Mouse (Mus musculus) midbrain, embryonic 16.5 days (tissue): ENCODE results near the gene Neu1. TPM values are rescaled to one million over a fixed set of nuclear protein-coding genes. Genes with fewer than 3 reads are reported as not detected.
"Not testable (repeated sequence)": the region's sequence is repeated elsewhere in the genome, so short reads cannot be mapped to it uniquely, and the experiment has no call there.

Source experiments
- ATAC-seq: fragments of 200-750 bp; cut with Nextera tagmentation; 2 replicates; pipeline ENCODE4 v1.8.0; 2017; ENCODE audit warnings: moderate TSS enrichment
- H3K27ac ChIP-seq: fragments of 300-500 bp; sonication (generic); 2 replicates; pipeline ENCODE4 v1.5.1; 2014; ENCODE audit warnings: mild to moderate bottlenecking, low read length, mixed read lengths
- H3K27me3 ChIP-seq: fragments of 300-500 bp; sonication (generic); 2 replicates; pipeline ENCODE4 v1.6.1; 2014; ENCODE audit warnings: low read depth, low read length, mixed read lengths; ENCODE audit not compliant: control insufficient read depth, insufficient read depth
- H3K36me3 ChIP-seq: fragments of 300-500 bp; sonication (generic); 2 replicates; pipeline ENCODE4 v1.6.1; 2014; ENCODE audit warnings: mild to moderate bottlenecking, low read length, moderate library complexity, mixed read lengths; ENCODE audit not compliant: control insufficient read depth, insufficient read depth
- H3K4me1 ChIP-seq: fragments of 300-500 bp; sonication (generic); 2 replicates; pipeline ENCODE4 v1.6.1; 2014; ENCODE audit warnings: mild to moderate bottlenecking, low read length, mixed read lengths; ENCODE audit not compliant: control insufficient read depth, insufficient read depth
- H3K4me2 ChIP-seq: fragments of 300-500 bp; sonication (generic); 2 replicates; pipeline ENCODE4 v1.6.1; 2014; ENCODE audit warnings: mild to moderate bottlenecking, low read length, mixed read lengths
- H3K4me3 ChIP-seq: fragments of 300-500 bp; sonication (generic); 2 replicates; pipeline ENCODE4 v1.5.1; 2014; ENCODE audit warnings: low read depth, mild to moderate bottlenecking, low read length, moderate library complexity, mixed read lengths
- H3K9ac ChIP-seq: fragments of 300-500 bp; sonication (generic); 2 replicates; pipeline ENCODE4 v1.6.1; 2014; ENCODE audit warnings: low read depth, low read length, mixed read lengths
- H3K9me3 ChIP-seq: fragments of 300-500 bp; sonication (generic); replicated peaks from 2 replicates; pipeline ENCODE4 v1.6.1; 2014; ENCODE audit warnings: mild to moderate bottlenecking, low read length, mixed read lengths; ENCODE audit not compliant: control insufficient read depth, poor library complexity, severe bottlenecking
- WGBS: fragments of 180-500 bp; shearing (Covaris S2); extraction: QIAGEN DNeasy Blood & Tissue Kit; methylation state at CpG from one replicate; pipeline ENCODE4 v1.1.7; 2014; 5-methylcytosine and 5-hydroxymethylcytosine counted together
- polyA plus RNA-seq: library from polyadenylated mRNA; unstranded; fragments of >200 nt; fragmentation: Nextera tagmentation; extraction: Ambion mirVana; gene quantifications from 2 replicates; pipeline ENCODE4 v1.2.1, GENCODE M21; 2015

Gene Neu1
- polyA plus RNA-seq, 1 experiment from 2014 or later: 42.3 TPM

GRCm38 (mm10) chr17:34956340-34956739 lies 25.3 kb downstream of the Neu1 start:
- Histone ChIP-seq H3K4me1 (peaks cover 5% of the 10 kb centered on the region), H3K9me3 (no peaks in the 10 kb centered on the region), H3K36me3 (no peaks in the 10 kb centered on the region), H3K4me2 (no peak overlapping the region), H3K27ac (no peak overlapping the region), H3K4me3 (no peak overlapping the region), H3K9ac (no peak overlapping the region), H3K27me3 (peaks cover 7% of the 10 kb centered on the region)
- WGBS: 36% methylated on average over 1 of the region's 1 CpGs
- ATAC-seq: no peak

DNA sequence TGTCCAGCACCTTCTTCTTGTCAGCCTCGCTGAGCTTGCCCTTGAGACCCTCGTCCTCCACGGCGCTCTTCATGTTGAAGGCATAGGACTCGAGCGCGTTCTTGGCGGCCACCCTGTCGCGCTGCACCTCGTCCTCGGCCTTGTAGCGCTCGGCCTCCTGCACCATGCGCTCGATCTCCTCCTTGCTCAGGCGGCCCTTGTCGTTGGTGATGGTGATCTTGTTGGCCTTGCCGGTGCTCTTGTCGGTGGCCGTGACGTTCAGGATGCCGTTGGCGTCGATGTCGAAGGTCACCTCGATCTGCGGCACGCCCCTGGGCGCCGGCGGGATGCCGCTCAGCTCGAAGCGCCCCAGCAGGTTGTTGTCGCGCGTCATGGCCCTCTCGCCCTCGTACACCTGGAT lies 26.2 kb downstream of the Neu1 start:
- H3K9me3 ChIP-seq, H3K27me3 ChIP-seq, ATAC-seq, H3K4me1 ChIP-seq, H3K9ac ChIP-seq, H3K4me3 ChIP-seq, H3K36me3 ChIP-seq, H3K4me2 ChIP-seq, H3K27ac ChIP-seq: not testable (repeated sequence)
- WGBS: 20% methylated on average over 33 of the region's 40 CpGs

- H3K27me3 ChIP-seq, H3K4me2 ChIP-seq, H3K36me3 ChIP-seq, H3K9me3 ChIP-seq, H3K9ac ChIP-seq, H3K27ac ChIP-seq, ATAC-seq, H3K4me3 ChIP-seq, H3K4me1 ChIP-seq: not testable (repeated sequence)
- 31% methylated on average over 23 of the region's 40 CpGs for WGBS
These were observed 26.9 kb downstream of the Neu1 start for GRCm38 (mm10) chr17:34957966-34958365.

DNA sequence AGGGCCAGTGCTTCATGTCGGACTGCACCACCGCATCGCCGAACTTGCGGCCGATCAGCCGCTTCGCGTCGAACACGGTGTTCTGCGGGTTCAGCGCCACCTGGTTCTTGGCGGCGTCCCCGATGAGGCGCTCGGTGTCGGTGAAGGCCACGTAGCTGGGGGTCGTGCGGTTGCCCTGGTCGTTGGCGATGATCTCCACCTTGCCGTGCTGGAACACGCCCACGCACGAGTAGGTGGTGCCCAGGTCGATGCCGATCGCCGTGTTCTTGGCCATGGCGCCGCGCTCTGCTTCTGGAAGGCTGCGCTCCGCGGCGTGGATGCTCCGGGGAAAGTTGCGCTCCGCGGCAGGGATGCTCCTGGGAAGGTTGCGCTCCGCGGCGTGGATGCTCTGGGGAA lies 27.7 kb downstream of the Neu1 start:
- WGBS: under 1% methylated on average over 23 of the region's 47 CpGs
- peak; percentile 69 for ATAC-seq
- H3K4me1 ChIP-seq: not testable (repeated sequence)

GRCm38 (mm10) chr17:34959130-34959778 lies 28.2 kb downstream of the Neu1 start, which contains the start of gene Hspa1b:
Gene Hspa1b, minus strand, starts transcription at chr17:34959238.
- not testable (repeated sequence) for H3K4me1 ChIP-seq, H3K9me3 ChIP-seq, H3K36me3 ChIP-seq, H3K27me3 ChIP-seq
- peak within 1 kb of the TSS; percentile 88 for H3K4me2 ChIP-seq
- ATAC-seq: peak; percentile 91
- H3K4me3 ChIP-seq: peak within 1 kb of the TSS; percentile 48
- under 1% methylated on average over 27 of the region's 32 CpGs for WGBS
- H3K27ac ChIP-seq: peak within 1 kb of the TSS; percentile 64
- peak within 1 kb of the TSS; percentile 34 for H3K9ac ChIP-seq

More for the DNA sequence above, 27.7 kb downstream of the Neu1 start:
- Histone ChIP-seq H3K4me2 (peak overlapping the region; percentile 88), H3K9ac (peak overlapping the region; percentile 34; the same call in 1 of the 2 replicates), H3K4me3 (peak overlapping the region; percentile 48)
- H3K27ac ChIP-seq, H3K9me3 ChIP-seq, H3K27me3 ChIP-seq, H3K36me3 ChIP-seq: not testable (repeated sequence)

- Histone ChIP-seq H3K27me3 (peaks cover 10% of the 10 kb centered on the region), H3K9me3 (no peaks in the 10 kb centered on the region), H3K4me3 (peak overlapping the region; percentile 48), H3K36me3 (no peaks in the 10 kb centered on the region), H3K4me1 (peaks cover 5% of the 10 kb centered on the region), H3K9ac (no peak overlapping the region), H3K27ac (no peak overlapping the region), H3K4me2 (peak overlapping the region; percentile 88)
- WGBS: 13% methylated on average over 12 of the region's 12 CpGs
- ATAC-seq: no peak
These were observed 28.9 kb downstream of the Neu1 start for GRCm38 (mm10) chr17:34959881-34960515.

- H3K9ac ChIP-seq: no peak overlapping the region
- no peak overlapping the region for H3K27ac ChIP-seq
- no peaks in the 10 kb centered on the region for H3K36me3 ChIP-seq
- no peak for ATAC-seq
- no peak overlapping the region for H3K4me2 ChIP-seq
- H3K9me3 ChIP-seq: no peaks in the 10 kb centered on the region
- H3K27me3 ChIP-seq: peaks cover 10% of the 10 kb centered on the region
- H3K4me3 ChIP-seq: no peak overlapping the region
- peaks cover 5% of the 10 kb centered on the region for H3K4me1 ChIP-seq
These were observed 29.8 kb downstream of the Neu1 start for GRCm38 (mm10) chr17:34960702-34961493.

GRCm38 (mm10) chr17:34962125-34962524 lies 31.1 kb downstream of the Neu1 start:
- Histone ChIP-seq H3K36me3 (no peaks in the 10 kb centered on the region), H3K4me3 (no peak overlapping the region), H3K27me3 (peaks cover 10% of the 10 kb centered on the region), H3K9ac (no peak overlapping the region), H3K9me3 (no peaks in the 10 kb centered on the region), H3K4me2 (no peak overlapping the region), H3K4me1 (peaks cover 5% of the 10 kb centered on the region), H3K27ac (no peak overlapping the region)
- WGBS: 40% methylated on average over 3 of the region's 3 CpGs
- no peak for ATAC-seq

- H3K4me1 ChIP-seq: peaks cover 5% of the 10 kb centered on the region
- no peak for ATAC-seq
- H3K27me3 ChIP-seq: peaks cover 16% of the 10 kb centered on the region
- no peak overlapping the region for H3K27ac ChIP-seq
- H3K9ac ChIP-seq: no peak overlapping the region
- H3K36me3 ChIP-seq: no peaks in the 10 kb centered on the region
- H3K4me2 ChIP-seq: no peak overlapping the region
- WGBS: 56% methylated on average over 1 of the region's 1 CpGs
- no peak overlapping the region for H3K4me3 ChIP-seq
- no peaks in the 10 kb centered on the region for H3K9me3 ChIP-seq
These were observed 31.8 kb downstream of the Neu1 start for GRCm38 (mm10) chr17:34962841-34963240.
